Mouse (Mus musculus): Measurements from ENCODE around the gene Stn1. TPM values are rescaled to one million over a fixed set of nuclear protein-coding genes. Genes with fewer than 3 reads are reported as not detected.
"Not testable (repeated sequence)": the region's sequence is repeated elsewhere in the genome, so short reads cannot be mapped to it uniquely, and the experiment has no call there.

Stn1 gene
- polyA plus RNA-seq (2015; fragmentation: Nextera tagmentation; extraction: Ambion mirVana), result 52.7 and 55.8 TPM in 2 replicates

DNA sequence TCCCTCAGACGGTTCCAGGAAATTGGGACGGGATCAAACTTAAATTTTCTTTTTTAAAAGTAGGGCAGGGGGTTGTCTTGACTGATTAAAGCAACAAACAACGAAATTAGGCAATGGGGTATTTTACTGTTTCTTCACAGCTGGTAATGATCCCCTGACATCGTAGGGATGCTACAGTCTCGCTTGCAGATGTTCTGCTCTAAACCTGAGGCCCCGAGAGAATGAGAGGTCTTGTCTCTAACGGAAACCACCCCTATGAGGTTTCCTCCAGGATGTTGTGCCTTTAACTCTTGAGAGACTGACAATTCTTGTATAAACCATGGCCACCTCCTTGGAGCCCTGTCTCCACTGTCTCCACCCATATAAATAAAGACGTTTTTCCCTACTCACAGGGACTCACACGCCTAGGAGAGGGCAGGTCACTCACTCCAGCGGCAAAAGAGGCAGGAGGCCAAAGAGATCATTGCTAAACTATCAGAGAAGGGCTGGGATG lies at the start of gene Stn1:
Stn1 (minus strand) TSS at position 208 of the 493 bp plus-strand sequence.
- Histone ChIP-seq H3K9me3 (no peaks in the 10 kb centered on the region), H3K27ac (peak within 1 kb of the TSS; percentile 91), H3K36me3 (peaks cover 9% of the 10 kb centered on the region; the same call in 1 of the 2 replicates), H3K4me1 (peaks cover 22% of the 10 kb centered on the region), H3K9ac (peak within 1 kb of the TSS; percentile 52; the same call in 1 of the 2 replicates), H3K27me3 (replicated peaks) (no peaks in the 10 kb centered on the region), H3K4me3 (replicated peaks) (peak within 1 kb of the TSS; percentile 56), H3K4me2 (peak within 1 kb of the TSS; percentile 62)
- no peak; the same call in 1 of the 2 replicates for ATAC-seq (ENCODE audit: insufficient read depth, low FRiP score, low read depth)
- WGBS, result under 1% methylated on average over 10 of the region's 10 CpGs

DNA sequence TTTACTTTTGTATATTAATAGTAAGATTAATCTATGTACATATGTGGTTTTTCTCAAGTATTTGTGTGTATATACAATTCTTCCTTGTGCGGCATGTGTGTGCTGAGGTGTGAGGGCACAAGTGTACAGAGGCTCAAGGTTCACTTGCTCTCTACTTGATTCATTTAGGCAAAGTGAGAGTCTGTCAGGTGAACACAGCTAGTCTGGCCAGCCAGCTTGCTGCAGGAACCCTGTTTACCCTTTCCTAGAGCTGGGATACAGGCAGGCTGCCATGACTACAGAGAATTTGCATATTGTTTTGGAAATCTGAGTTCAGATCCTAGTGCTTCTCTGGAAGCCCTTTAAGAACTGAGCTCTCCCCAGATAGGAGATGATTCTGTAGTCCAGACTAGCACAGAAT lies 49.7 kb upstream of the Stn1 start:
- Histone ChIP-seq H3K4me3 (replicated peaks) (no peak overlapping the region), H3K4me2 (no peak overlapping the region), H3K9ac (no peak overlapping the region), H3K36me3 (0 out of 2 replicates have a peak, but pooled peaks cover 2% of the 10 kb centered on the region), H3K27me3 (replicated peaks) (no peaks in the 10 kb centered on the region), H3K4me1 (peaks cover 4% of the 10 kb centered on the region; the same call in 1 of the 2 replicates), H3K9me3 (no peaks in the 10 kb centered on the region), H3K27ac (no peak overlapping the region)
- no peak for ATAC-seq (ENCODE audit: insufficient read depth, low FRiP score, low read depth)
- 74% methylated on average over 1 of the region's 1 CpGs for WGBS

DNA sequence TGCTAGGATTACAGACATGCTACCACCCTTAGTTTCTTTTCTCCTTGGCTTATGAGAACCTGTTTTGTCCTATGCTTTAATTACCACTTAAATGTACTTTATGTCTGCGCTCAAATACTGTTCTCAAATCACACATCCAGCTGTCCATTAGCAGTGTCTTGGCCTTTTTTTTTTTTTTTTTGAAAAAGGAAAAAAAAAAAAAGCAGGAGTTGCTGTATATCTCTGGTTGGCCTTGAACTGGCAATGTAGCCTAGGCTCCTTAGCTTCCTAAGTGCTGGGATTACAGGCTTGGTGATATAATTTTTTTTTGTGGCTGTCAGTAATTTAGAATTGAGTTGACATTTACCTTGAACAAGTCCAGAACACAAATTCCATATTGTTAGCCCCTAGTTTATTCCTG lies 48.5 kb upstream of the Stn1 start:
- Histone ChIP-seq H3K27ac (no peak overlapping the region), H3K27me3 (replicated peaks) (no peaks in the 10 kb centered on the region), H3K4me3 (replicated peaks) (no peak overlapping the region), H3K9ac (no peak overlapping the region), H3K36me3 (0 out of 2 replicates have a peak, but pooled peaks cover 2% of the 10 kb centered on the region), H3K4me1 (peaks cover 10% of the 10 kb centered on the region; the same call in 1 of the 2 replicates), H3K9me3 (no peaks in the 10 kb centered on the region), H3K4me2 (no peak overlapping the region)
- no peak for ATAC-seq (ENCODE audit: insufficient read depth, low FRiP score, low read depth)
- 79% methylated on average over 1 of the region's 1 CpGs for WGBS

DNA sequence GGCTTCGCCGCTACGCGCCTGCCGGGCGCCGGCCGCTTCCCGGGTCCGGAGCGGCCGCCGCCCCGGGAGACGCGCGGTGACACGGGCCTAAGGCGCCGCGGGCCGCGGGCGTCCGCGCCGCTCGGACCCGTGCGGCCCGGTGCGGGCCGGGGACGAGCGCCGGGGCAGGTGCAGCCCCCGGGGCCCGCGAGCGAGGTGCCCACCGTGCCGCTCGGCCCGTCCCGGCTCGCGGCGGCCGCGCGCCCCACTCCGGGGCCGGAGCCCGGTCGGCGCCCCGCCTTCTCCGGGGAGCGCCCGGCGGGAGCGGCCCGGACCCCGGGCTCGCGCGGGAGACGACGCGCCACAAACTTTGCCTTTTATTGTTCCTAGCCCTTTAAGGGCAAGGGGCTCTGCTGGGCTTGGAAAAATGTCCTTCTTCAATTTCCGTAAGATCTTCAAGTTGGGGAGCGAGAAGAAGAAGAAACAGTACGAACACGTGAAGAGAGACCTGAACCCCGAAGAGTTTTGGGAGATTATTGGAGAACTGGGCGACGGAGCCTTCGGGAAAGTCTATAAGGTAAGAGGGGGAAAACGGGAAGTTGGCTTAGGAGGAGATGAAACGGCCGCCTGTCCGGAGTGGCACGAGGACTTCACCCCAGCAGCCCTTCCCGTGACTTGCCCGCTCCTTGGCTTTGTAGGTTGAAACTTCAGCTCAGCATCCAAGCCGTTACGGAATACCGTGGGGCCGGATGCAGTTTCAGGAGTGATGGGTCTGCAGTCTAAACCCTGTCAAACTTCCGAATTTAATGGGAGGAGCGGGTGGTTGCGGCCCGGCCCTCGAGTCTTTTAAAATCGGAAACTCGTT lies 42.7 kb upstream of the Stn1 start:
- WGBS, result under 1% methylated on average over 69 of the region's 96 CpGs
- H3K4me1 ChIP-seq, result peaks cover 7% of the 10 kb centered on the region; the same call in 1 of the 2 replicates
- peak; percentile 40 for ATAC-seq (ENCODE audit: insufficient read depth, low FRiP score, low read depth)
- H3K9ac ChIP-seq, result peak overlapping the region; percentile 94
- H3K4me2 ChIP-seq, result peak overlapping the region; percentile 61
- no peaks in the 10 kb centered on the region for H3K27me3 ChIP-seq (replicated peaks)
- H3K27ac ChIP-seq, result peak overlapping the region; percentile 96
- no peaks in the 10 kb centered on the region for H3K36me3 ChIP-seq
- no peaks in the 10 kb centered on the region for H3K9me3 ChIP-seq
- peak overlapping the region; percentile 81 for H3K4me3 ChIP-seq (replicated peaks)

DNA sequence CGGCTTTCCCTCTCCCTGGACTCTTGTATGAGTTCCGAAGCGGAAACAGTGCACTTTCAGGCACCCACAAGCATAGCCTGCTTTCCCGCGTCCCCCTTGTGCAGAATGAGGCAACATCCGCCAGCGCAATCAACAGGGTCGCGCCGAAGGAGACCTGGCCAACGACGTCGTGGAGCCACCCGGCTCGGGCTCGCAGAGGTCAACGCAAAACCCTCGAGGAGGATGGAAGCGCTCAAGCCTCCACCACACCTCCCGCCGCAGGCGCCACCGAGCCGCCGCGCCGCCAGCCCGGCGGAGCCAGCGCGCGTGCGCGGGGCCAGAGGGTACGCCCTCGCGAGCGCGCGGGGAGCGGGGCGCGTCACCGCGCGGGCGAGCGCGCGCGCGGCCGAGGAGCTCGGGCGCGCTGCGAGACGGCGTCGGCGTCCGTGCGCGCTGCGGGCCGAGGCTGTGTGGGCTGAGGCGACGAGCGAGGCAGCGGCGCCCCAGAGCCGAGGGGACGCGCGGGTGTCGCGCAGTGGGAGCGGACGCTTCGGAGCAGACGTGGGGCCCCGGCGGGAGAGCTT lies 42.0 kb upstream of the Stn1 start, which contains the start of gene Slk:
Slk (plus strand) TSS at position 454 of the 563 bp plus-strand sequence.
- WGBS, result under 1% methylated on average over 73 of the region's 83 CpGs
- H3K9ac ChIP-seq, result peak within 1 kb of the TSS; percentile 94
- peak within 1 kb of the TSS; percentile 96 for H3K27ac ChIP-seq
- ATAC-seq (ENCODE audit: insufficient read depth, low FRiP score, low read depth), result peak; percentile 87
- peaks cover 7% of the 10 kb centered on the region; the same call in 1 of the 2 replicates for H3K4me1 ChIP-seq
- H3K4me2 ChIP-seq, result peak within 1 kb of the TSS; percentile 61
- H3K9me3 ChIP-seq, result no peaks in the 10 kb centered on the region
- H3K27me3 ChIP-seq (replicated peaks), result no peaks in the 10 kb centered on the region
- H3K36me3 ChIP-seq, result no peaks in the 10 kb centered on the region
- H3K4me3 ChIP-seq (replicated peaks), result peak within 1 kb of the TSS; percentile 81

DNA sequence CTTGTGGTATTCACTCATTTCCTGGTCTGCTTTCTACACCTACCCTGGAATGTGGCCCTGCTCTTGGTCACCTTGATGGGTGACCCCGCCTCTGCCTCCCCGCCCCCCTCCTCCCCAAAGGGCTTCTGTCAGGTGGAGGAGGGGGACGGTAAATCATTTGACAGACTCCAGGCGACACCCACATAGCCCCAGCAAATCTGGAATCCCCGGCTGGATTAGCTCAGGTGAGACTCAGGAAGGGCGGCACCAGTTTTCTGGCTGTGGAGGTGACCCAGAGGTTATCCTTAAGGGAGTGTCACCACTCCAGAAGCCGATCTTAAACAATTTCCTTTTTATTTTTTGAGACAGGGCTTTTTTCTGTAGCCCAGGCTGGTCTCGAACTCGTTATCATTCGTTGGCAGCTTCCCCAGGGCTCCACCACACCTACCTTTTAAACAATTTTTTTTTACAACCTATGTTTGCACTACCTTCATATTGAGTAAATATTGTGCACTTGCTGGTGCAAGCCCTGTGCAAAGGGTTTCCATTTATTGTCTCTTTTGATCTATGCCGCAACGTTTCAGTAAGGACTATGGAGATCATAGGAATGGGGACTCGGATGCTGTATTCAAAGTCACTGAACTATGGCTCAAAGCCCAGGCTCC lies 41.4 kb upstream of the Stn1 start:
- WGBS, result 19% methylated on average over 13 of the region's 13 CpGs
- peak; percentile 71 for ATAC-seq (ENCODE audit: insufficient read depth, low FRiP score, low read depth)
- no peaks in the 10 kb centered on the region for H3K9me3 ChIP-seq
- no peaks in the 10 kb centered on the region for H3K27me3 ChIP-seq (replicated peaks)
- no peaks in the 10 kb centered on the region for H3K36me3 ChIP-seq
- peak overlapping the region; percentile 61 for H3K4me2 ChIP-seq
- H3K4me1 ChIP-seq, result peaks cover 7% of the 10 kb centered on the region; the same call in 1 of the 2 replicates
- peak overlapping the region; percentile 81 for H3K4me3 ChIP-seq (replicated peaks)
- peak overlapping the region; percentile 96 for H3K27ac ChIP-seq
- peak overlapping the region; percentile 11; the same call in 1 of the 2 replicates for H3K9ac ChIP-seq

DNA sequence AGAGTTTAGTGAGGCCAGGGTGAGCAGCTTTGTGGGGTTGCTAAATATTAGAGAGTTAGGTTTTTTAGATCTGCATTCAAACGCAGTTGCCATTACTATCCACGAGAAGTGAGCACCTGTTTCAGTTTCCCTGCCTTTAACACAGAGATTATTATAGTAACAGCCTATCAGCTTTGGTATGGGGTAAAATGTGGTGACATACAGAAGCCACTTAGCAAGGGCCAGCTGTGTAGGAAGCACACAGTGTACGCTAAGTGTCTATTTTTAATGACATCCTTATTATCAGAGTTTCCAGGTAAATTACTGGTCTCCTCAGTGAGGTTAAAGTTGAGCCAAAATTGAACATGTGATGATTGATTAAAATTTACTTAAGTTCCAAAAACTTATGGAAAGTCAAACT lies 36.4 kb upstream of the Stn1 start:
- H3K36me3 ChIP-seq, result no peaks in the 10 kb centered on the region
- H3K27ac ChIP-seq, result no peak overlapping the region
- H3K27me3 ChIP-seq (replicated peaks), result no peaks in the 10 kb centered on the region
- 71% methylated on average over 3 of the region's 3 CpGs for WGBS
- ATAC-seq (ENCODE audit: insufficient read depth, low FRiP score, low read depth), result no peak
- no peaks in the 10 kb centered on the region for H3K4me1 ChIP-seq
- no peak overlapping the region for H3K9ac ChIP-seq
- no peaks in the 10 kb centered on the region for H3K9me3 ChIP-seq
- no peak overlapping the region for H3K4me2 ChIP-seq
- no peak overlapping the region for H3K4me3 ChIP-seq (replicated peaks)

DNA sequence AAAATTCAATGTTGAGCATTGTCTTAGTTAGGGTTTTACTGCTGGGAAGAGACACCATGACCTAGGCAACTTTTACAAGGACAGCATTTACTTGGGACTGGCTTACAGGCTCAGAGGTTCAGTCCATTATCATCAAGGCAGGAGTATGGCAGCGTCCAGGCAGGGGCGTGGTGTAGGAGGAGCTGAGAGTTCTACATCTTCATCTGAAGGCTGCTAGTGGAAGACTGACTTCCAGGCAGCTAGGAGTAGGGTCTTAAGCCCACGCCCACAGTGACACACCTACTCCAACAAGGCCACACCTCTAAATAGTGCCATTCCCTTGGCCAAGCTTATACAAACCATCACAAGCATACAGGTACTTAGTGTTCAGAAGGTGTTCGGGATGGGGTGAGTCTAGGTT lies 34.7 kb upstream of the Stn1 start:
- not testable (repeated sequence) for H3K9me3 ChIP-seq; ATAC-seq (ENCODE audit: insufficient read depth, low FRiP score, low read depth)
- 64% methylated on average over 4 of the region's 4 CpGs for WGBS

DNA sequence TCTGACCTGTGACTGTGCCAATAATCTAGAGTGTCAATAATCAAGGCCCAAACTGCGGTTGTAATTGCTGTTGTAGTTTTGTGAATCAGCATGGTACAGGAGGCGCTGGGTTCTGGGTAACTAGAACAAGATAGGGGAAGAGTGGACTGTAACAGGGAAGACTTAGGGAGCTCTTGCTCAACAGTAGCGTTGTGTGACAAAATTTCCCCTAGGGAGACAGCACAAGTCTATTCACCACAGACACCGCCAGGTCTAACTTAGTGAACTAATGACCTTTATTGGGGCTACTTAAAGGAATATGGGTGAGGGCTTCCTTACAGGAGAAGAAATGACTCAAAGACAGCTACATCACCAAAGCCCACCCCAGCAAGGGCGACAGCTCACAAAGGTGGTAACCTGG lies 32.7 kb upstream of the Stn1 start:
- Histone ChIP-seq H3K4me1 (no peaks in the 10 kb centered on the region; the same call in 1 of the 2 replicates), H3K9me3 (no peaks in the 10 kb centered on the region), H3K9ac (no peak overlapping the region), H3K4me2 (no peak overlapping the region), H3K27me3 (replicated peaks) (no peaks in the 10 kb centered on the region), H3K27ac (no peak overlapping the region), H3K4me3 (replicated peaks) (no peak overlapping the region), H3K36me3 (no peaks in the 10 kb centered on the region)
- WGBS, result 86% methylated on average over 5 of the region's 5 CpGs
- ATAC-seq (ENCODE audit: insufficient read depth, low FRiP score, low read depth), result no peak

More for the DNA sequence above, 34.7 kb upstream of the Stn1 start:
- H3K27me3 ChIP-seq (replicated peaks); H3K27ac ChIP-seq; H3K4me3 ChIP-seq (replicated peaks); H3K36me3 ChIP-seq; H3K4me1 ChIP-seq; H3K4me2 ChIP-seq; H3K9ac ChIP-seq: not testable (repeated sequence)

DNA sequence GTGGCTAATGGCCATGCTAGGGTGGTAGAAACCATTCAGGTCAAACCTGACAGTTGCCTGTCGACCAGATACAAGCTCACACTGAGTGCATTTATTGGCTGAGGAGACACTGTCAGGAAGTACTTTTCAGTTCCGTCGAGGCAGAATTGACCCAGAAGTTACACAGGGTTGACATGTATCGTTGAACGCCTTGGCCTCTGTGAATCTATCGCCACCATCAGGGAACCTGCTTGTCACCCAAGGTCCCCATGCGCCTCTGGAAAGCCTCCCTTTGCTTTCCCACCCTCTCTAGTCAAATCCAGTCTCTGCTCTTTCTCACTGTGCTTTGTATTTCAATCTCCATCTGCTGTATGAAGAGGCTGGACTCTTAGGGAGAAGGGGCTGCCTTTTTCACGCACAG lies 28.7 kb upstream of the Stn1 start:
- Histone ChIP-seq H3K9me3 (no peaks in the 10 kb centered on the region), H3K27ac (no peak overlapping the region), H3K27me3 (replicated peaks) (no peaks in the 10 kb centered on the region), H3K4me1 (peaks cover 4% of the 10 kb centered on the region; the same call in 1 of the 2 replicates), H3K4me3 (replicated peaks) (no peak overlapping the region), H3K4me2 (no peak overlapping the region), H3K36me3 (no peaks in the 10 kb centered on the region), H3K9ac (no peak overlapping the region)
- WGBS, result 73% methylated on average over 8 of the region's 8 CpGs
- ATAC-seq (ENCODE audit: insufficient read depth, low FRiP score, low read depth), result no peak

DNA sequence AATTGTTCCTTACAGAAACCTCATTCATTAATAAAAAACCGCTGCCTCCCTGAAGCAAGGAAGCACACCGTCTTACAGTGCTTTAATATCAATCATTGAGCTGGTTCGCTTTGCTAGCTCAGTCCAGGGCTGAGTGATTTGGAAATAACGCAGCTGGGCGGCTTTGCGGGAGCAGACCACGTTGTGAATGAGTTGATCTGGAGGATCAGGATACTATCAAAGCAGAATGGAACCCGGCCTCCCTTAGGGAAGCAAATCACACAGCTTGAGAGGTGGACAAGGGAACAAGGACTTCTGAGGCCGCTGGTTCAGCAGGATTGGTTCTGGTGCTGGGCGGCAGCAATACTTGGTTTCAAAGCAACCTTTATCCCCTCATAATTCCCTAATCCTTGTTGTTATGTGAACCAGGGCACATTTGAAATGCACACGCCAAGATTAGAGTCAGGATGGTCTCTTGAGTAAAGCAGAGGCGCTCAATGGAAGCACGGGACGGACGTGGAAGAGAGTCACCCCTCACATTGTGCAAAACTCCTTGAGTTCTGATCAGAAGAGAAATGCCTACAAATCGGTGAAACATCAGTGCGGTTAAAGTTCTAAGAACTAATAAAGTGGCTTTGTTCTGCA lies 27.8 kb upstream of the Stn1 start:
- Histone ChIP-seq H3K9ac (no peak overlapping the region), H3K27ac (no peak overlapping the region), H3K27me3 (replicated peaks) (no peaks in the 10 kb centered on the region), H3K4me1 (peaks cover 8% of the 10 kb centered on the region; the same call in 1 of the 2 replicates), H3K9me3 (no peaks in the 10 kb centered on the region), H3K36me3 (no peaks in the 10 kb centered on the region), H3K4me3 (replicated peaks) (no peak overlapping the region), H3K4me2 (no peak overlapping the region)
- no peak for ATAC-seq (ENCODE audit: insufficient read depth, low FRiP score, low read depth)
- WGBS, result 57% methylated on average over 17 of the region's 17 CpGs
